Mouse (Mus musculus) kidney, postnatal 36 days (tissue): Measurements from ENCODE around the gene Kars.

Experiments
- DNase-seq, 2 experiments: peaks; one replicate each; pipeline ENCODE4 v3.0.0; 2021 to 2022; ENCODE audit warnings: mixed read lengths in 2 of 2

Gene Kars

GRCm38 (mm10) chr8:111978147-111978546 lies 33.0 kb downstream of the Kars start:
- no peak for DNase-seq

GRCm38 (mm10) chr8:111976326-111976725 lies 34.8 kb downstream of the Kars start:
- no peak for DNase-seq

GRCm38 (mm10) chr8:111975706-111976105 lies 35.4 kb downstream of the Kars start:
- no peak for DNase-seq

GRCm38 (mm10) chr8:111974138-111974537 lies 37.0 kb downstream of the Kars start:
- DNase-seq = no peak

GRCm38 (mm10) chr8:111968991-111969390 lies 42.1 kb downstream of the Kars start:
- no peak for DNase-seq

- DNase-seq = no peak
Measured at GRCm38 (mm10) chr8:111968541-111968940, 42.6 kb downstream of the Kars start.

GRCm38 (mm10) chr8:111967246-111967870 lies 43.8 kb downstream of the Kars start:
- no peak for DNase-seq

GRCm38 (mm10) chr8:111964849-111965561 lies 46.1 kb downstream of the Kars start:
- no peak for DNase-seq

GRCm38 (mm10) chr8:111964351-111964750 lies 46.8 kb downstream of the Kars start:
- DNase-seq = no peak

- DNase-seq = no peak
Measured at GRCm38 (mm10) chr8:111963546-111963945, 47.6 kb downstream of the Kars start.

GRCm38 (mm10) chr8:111963091-111963490 lies 48.0 kb downstream of the Kars start:
- DNase-seq = peak in 1 of 2 experiments; percentile 14

GRCm38 (mm10) chr8:111962589-111962988 lies 48.5 kb downstream of the Kars start:
- DNase-seq = no peak

GRCm38 (mm10) chr8:111961330-111961729 lies 49.8 kb downstream of the Kars start:
- DNase-seq = no peak

GRCm38 (mm10) chr8:111960591-111961321 lies 50.4 kb downstream of the Kars start:
- no peak for DNase-seq

GRCm38 (mm10) chr8:111957231-111957630 lies 53.9 kb downstream of the Kars start:
- DNase-seq = no peak

- DNase-seq = no peak
Measured at GRCm38 (mm10) chr8:111955879-111956278, 55.2 kb downstream of the Kars start.

- DNase-seq = no peak
Measured at GRCm38 (mm10) chr8:111954844-111955594, 56.1 kb downstream of the Kars start.

- no peak for DNase-seq
Measured at GRCm38 (mm10) chr8:111951936-111952335, 59.2 kb downstream of the Kars start.

GRCm38 (mm10) chr8:111951317-111951716 lies 59.8 kb downstream of the Kars start:
- DNase-seq = no peak

- no peak for DNase-seq
Measured at GRCm38 (mm10) chr8:111950846-111951245, 60.3 kb downstream of the Kars start.

- DNase-seq = no peak
Measured at GRCm38 (mm10) chr8:111947954-111948353, 63.2 kb downstream of the Kars start.

- DNase-seq = no peak
Measured at GRCm38 (mm10) chr8:111947144-111947543, 64.0 kb downstream of the Kars start.

- DNase-seq = no peak
Measured at GRCm38 (mm10) chr8:111943544-111943943, 67.6 kb downstream of the Kars start.
